Mouse (Mus musculus): ENCODE data around the gene Ak9.

Ak9 gene

GRCm38 (mm10) chr10:41450780-41451522 lies 147.2 kb downstream of the Ak9 start:
- no peak for DNase-seq (ENCODE audit: low spot score in 2 of 2)

DNA sequence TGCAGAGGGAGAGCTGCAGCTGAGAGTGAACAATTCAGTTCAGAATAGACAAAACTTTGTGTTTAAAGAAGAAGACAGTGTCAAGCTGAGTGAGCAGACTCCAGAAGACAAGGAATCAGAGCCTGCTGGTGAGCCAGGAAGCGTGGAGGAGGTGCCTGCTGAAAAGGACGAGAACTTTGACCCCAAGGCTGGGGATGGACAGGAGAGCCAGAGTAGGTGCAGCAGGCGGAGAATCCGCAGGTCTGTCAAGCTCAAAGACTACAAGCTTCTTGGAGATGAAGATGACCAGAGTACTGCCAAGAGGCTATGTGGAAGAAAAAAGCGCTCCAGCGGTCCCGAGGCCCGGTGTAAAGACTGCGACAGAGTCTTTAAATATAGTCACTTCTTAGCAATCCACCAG lies 147.9 kb downstream of the Ak9 start:
- DNase-seq (ENCODE audit: low spot score in 2 of 2) = no peak

- DNase-seq (ENCODE audit: low spot score in 2 of 2) = no peak
Measured at GRCm38 (mm10) chr10:41452791-41453190, 149.0 kb downstream of the Ak9 start.

- DNase-seq (ENCODE audit: low spot score in 2 of 2) = no peak
Measured at GRCm38 (mm10) chr10:41459990-41460389, 156.2 kb downstream of the Ak9 start.

DNA sequence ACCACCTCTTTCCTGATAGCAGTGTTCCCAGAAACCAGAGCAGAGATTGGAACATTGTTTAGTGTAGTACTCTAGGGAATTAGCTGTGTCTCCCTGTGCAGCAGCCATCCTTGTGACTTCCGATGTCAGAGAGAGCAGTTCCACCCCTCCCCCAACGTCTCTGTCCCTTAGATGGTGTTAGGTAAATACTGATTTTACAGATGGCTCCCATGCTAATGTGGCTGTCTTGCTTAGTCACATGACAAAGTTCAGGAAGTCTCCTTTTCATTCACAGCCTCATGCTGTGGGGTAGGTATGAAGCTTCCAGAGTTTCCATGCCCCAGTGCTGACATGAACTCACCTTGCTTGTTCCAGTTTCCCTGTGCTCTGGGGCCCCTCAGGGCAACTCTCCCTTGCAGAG lies 156.7 kb downstream of the Ak9 start:
- DNase-seq (ENCODE audit: low spot score in 2 of 2) = no peak

DNA sequence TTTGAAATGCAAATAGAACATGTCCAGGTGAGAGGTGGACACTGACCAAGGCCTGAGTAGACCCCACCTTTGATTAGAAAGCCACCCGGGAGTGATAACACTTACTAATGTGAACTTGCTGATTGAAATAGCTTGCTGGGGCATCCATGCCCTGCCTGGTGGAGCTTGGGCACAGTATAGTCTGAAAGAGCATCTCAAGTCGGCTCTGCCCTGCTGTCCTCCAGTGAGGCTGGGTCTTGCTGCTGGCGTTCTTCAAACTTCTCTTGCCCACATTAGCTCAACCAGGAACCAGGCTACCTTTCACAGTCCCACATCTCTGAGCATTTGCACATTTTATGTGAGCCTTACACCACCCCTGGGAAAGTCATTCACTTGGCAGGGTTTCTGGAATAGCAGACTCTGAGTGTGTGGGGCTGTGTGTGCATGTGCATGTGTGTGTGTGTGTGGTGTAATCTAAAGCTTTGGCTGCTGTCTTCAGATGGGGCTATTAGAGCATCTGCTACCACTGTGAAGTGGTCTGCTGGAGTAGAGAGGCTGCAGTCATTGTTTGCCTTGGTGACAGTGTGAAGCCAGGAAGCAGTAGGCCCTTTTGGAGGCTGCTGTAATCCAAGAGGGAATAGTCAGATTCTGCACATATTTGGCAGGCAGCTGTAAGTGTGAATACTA lies 157.4 kb downstream of the Ak9 start:
- no peak for DNase-seq (ENCODE audit: low spot score in 2 of 2)

DNA sequence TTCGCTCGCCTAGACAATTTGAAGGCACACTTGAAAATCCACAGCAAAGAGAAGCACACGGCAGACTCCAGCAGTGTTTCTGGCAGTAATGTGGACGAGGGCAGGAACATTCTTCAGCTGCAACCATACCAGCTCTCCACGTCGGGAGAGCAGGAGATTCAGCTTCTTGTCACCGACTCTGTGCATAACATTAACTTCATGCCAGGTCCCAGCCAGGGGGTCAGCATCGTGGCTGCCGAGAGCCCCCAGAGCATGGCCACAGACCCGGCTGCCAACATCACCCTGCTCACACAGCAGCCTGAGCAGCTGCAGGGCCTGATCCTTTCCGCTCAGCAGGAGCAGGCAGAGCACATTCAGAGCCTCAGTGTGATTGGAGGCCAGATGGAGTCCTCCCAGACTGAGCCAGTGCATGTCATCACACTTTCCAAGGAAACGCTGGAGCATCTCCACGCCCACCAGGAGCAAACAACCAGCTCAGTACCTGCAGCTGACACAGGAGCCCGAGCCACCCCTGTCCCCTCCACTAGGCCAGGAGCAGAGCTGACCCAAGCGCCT lies 160.7 kb downstream of the Ak9 start:
- no peak for DNase-seq (ENCODE audit: low spot score in 2 of 2)

- no peak for DNase-seq (ENCODE audit: low spot score in 2 of 2)
Measured at GRCm38 (mm10) chr10:41467325-41467724, 163.5 kb downstream of the Ak9 start.

- no peak for DNase-seq (ENCODE audit: low spot score in 2 of 2)
Measured at GRCm38 (mm10) chr10:41470693-41471092, 166.9 kb downstream of the Ak9 start.

- DNase-seq (ENCODE audit: low spot score in 2 of 2) = no peak
Measured at GRCm38 (mm10) chr10:41472534-41472933, 168.8 kb downstream of the Ak9 start.

GRCm38 (mm10) chr10:41472962-41473481 lies 169.2 kb downstream of the Ak9 start:
- peak; percentile 17 to 39 for DNase-seq (ENCODE audit: low spot score in 2 of 2)

DNA sequence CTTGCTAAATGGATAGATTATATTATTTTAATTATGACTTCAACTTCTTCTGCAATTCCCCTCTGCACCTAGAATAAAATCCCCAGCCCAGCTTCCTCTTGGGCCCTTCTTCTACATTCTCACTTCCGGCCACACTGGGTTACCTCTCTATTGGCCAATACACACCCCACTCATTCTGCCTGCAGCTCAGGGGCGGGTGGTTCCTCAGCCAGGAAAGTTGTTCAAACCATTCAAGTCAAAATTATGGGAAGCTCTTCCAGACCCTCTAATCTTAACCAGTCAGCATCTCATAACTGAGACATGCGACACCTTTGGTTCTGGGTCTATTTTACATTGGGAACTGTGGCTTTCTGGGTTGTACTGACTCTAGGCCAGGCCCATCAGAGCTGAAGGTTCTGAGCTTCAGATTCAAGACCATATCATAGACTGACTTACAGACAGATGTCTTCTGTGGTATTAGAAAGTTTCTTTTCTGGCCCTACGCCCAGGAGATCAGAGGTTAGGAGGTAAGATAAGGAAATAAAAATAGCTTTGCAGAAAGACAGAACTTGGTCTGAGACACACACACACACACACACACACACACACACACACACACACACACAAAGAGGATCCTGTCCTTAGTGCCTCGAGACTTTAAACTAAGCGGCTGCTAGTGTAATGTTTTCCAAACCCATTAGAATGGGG lies 170.1 kb downstream of the Ak9 start:
- peak; percentile 76 to 83 for DNase-seq (ENCODE audit: low spot score in 2 of 2)

DNA sequence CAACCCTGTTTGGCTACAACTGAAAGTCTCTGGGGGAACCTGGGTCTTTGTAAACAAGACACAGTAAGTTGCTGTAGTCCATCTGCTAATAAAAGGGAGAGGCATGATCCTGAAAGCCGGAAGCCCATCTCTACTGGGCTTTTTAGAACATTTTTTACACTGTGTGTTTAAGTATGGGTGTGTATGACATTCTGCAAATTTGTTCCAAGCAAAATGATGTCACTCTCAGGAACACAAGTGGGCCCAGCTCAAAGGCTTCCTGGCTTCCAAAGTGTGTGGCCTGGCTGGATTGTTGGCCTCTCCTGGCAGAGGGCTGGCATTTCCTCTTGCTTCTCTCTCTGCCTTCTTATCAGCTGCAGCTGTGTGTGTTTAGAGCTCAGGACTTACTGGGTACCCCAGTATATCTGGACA lies 171.2 kb downstream of the Ak9 start:
- no peak for DNase-seq (ENCODE audit: low spot score in 2 of 2)

GRCm38 (mm10) chr10:41476171-41477017 lies 172.6 kb downstream of the Ak9 start, which contains the start of gene Mical1:
Gene Mical1 (plus strand): TSS chr10:41476314.
- peak; percentile 81 to 82 for DNase-seq (ENCODE audit: low spot score in 2 of 2)

DNA sequence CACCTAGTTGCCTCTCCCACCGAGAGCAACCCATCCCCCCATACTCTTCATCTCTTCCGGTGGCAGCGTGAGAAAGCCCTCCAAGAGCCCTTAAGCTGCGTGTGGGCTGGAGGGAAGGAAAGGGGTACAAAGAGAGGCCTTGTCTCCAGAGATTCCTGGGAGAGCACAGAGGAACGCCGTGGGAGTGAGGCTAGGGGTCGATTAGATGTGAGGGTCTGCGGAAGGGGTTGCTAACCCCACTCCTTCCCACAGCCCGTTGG lies 173.2 kb downstream of the Ak9 start:
- DNase-seq (ENCODE audit: low spot score in 2 of 2) = no peak

DNA sequence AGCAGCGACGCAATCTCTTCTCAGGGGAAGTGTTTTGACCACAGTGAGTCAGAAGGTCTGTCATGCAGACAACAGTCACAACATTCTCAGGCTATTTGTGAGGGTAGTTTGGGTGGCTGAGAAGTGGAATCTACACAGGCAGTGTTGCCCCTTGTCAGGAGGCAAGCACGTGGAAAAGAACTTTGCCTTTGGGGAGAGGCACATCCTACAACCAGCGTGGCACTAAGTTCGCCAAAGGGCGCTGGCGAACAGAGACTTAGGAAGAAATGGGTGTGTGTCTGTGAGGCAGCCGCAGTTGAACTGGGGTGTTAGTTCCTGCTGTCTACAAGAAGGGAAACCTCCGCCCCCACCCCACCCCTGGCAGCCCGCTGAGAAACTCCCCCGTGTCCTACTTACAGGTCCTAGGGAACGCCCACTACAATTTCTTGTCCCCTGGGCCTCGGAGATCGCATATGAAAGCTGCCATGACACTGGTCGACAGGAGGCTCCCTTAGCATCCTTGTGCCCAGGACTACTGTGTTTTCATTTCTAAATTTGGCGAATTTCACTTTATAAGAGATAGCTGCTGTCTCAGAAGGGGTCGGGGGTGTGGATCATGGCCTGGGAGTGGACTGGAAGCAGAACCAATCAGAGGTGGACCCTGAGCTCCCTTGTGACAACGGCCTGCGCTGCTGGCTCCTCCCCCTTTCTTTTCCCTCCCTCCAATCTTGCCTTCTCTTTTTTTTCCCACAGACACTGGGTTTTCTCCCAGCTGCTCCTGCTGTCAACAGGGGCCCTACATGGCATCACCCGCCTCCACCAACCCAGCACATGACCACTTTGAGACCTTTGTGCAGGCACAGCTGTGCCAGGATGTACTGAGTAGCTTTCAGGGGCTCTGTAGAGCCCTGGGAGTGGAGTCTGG lies 173.8 kb downstream of the Ak9 start:
- peak; percentile 61 to 62 for DNase-seq (ENCODE audit: low spot score in 2 of 2)

DNA sequence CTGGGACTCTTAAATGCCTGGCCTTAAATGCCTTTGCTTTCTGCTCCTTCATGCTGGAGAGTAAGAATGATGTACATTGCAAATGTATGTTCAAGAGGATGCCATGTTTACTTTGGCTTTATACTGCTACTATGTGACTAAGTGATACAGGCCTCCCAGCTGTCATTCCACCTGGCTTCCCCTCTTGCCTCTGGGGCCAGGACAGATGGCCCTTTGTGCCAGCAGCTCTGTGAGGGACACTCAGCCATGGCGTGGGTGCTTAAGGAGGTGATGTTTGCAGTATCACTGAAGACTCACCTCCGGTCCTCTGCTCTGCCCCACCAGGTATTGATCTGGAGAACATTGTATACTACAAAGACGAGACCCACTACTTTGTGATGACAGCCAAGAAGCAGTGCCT lies 176.2 kb downstream of the Ak9 start:
- DNase-seq (ENCODE audit: low spot score in 2 of 2) = no peak

GRCm38 (mm10) chr10:41480938-41481880 lies 177.4 kb downstream of the Ak9 start:
- DNase-seq (ENCODE audit: low spot score in 2 of 2) = no peak

DNA sequence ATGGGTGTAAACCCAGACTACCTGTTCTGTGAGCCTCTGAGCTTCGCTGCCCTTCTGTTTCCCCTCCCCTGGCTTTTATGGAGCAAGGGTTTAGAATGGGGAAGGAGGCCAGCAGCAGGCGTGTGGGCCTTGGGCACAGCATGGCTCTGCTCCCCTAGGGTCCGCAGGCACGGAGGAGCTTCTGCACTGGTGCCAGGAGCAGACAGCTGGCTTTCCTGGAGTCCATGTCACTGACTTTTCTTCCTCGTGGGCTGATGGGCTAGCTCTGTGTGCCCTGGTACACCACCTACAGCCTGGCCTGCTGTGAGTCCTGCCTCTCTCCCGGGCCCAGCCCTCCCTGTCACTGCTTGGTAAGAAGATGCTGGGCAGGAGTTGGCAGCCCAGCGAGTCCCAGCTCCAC lies 178.7 kb downstream of the Ak9 start:
- DNase-seq (ENCODE audit: low spot score in 2 of 2) = no peak

All from spleen, postnatal 36 days (tissue).